Mouse (Mus musculus) limb, embryonic 13.5 days (tissue): Measurements from ENCODE around the gene Olfr1293-ps. TPM values are rescaled to one million over a fixed set of nuclear protein-coding genes. Genes with fewer than 3 reads are reported as not detected.

Experiments
- ATAC-seq: fragments of 200-750 bp; cut with Nextera tagmentation; 2 replicates; pipeline ENCODE4 v1.8.0; 2017; ENCODE audit warnings: low read depth, moderate number of reproducible peaks, moderate TSS enrichment; ENCODE audit not compliant: low FRiP score
- H3K27ac ChIP-seq: fragments of 300-500 bp; sonication (generic); 2 replicates; pipeline ENCODE4 v1.5.1; 2015; ENCODE audit warnings: inconsistent platforms, mild to moderate bottlenecking, moderate library complexity
- H3K27me3 ChIP-seq: fragments of 300-500 bp; sonication (generic); 2 replicates; pipeline ENCODE4 v1.6.1; 2015; ENCODE audit warnings: mild to moderate bottlenecking, inconsistent platforms
- H3K36me3 ChIP-seq: fragments of 300-500 bp; sonication (generic); 2 replicates; pipeline ENCODE4 v1.6.1; 2015; ENCODE audit warnings: inconsistent platforms, mild to moderate bottlenecking, moderate library complexity
- H3K4me1 ChIP-seq: fragments of 300-500 bp; sonication (generic); 2 replicates; pipeline ENCODE4 v1.6.1; 2015; ENCODE audit warnings: inconsistent platforms
- H3K4me2 ChIP-seq: fragments of 300-500 bp; sonication (generic); replicated peaks from 2 replicates; pipeline ENCODE4 v1.6.1; 2015; ENCODE audit warnings: inconsistent platforms, mild to moderate bottlenecking, moderate library complexity
- H3K4me3 ChIP-seq: fragments of 300-500 bp; sonication (generic); 2 replicates; pipeline ENCODE4 v1.5.1; 2015; ENCODE audit warnings: moderate library complexity, mild to moderate bottlenecking, inconsistent platforms
- H3K9ac ChIP-seq: fragments of 300-500 bp; sonication (generic); 2 replicates; pipeline ENCODE4 v1.6.1; 2015; ENCODE audit warnings: mild to moderate bottlenecking, inconsistent platforms
- H3K9me3 ChIP-seq: fragments of 300-500 bp; sonication (generic); 2 replicates; pipeline ENCODE4 v1.6.1; 2016; ENCODE audit warnings: inconsistent platforms
- WGBS: fragments of 180-500 bp; shearing (Covaris S2); methylation state at CpG from one replicate; pipeline ENCODE4 v1.1.7; 2015; 5-methylcytosine and 5-hydroxymethylcytosine counted together
- polyA plus RNA-seq: library from polyadenylated mRNA; unstranded; fragments of >200 nt; fragmentation: Nextera tagmentation; extraction: Ambion mirVana; gene quantifications from 2 replicates; pipeline ENCODE4 v1.2.1, GENCODE M21; 2015

The Olfr1293-ps gene
- polyA plus RNA-seq, result not detected in 2 replicates

DNA sequence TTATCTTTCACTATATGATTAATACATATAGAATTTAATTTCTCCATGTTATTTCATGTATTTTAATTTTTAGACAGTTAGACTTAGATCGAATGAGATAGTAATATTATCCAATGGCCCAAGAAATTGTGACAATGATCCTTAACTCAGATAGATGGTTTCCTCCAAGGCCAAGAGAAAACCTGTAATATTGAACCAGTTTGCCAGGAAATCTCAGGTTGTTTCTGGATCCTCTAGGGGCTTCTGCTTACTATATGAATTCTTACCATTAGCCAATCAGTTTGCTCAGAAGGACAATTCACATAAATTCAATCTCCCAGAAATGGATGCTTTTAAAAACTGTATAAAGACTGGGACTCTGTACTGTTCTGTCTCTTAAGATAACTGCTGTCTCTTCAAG is at the start of gene Olfr1293-ps:
TSS of gene Olfr1293-ps (plus strand) at position 301 of the 400 bp plus-strand sequence.
- H3K4me3 ChIP-seq, result no peak within 1 kb of the TSS
- ATAC-seq, result no peak
- H3K27me3 ChIP-seq, result no peaks in the 10 kb centered on the region
- no peak within 1 kb of the TSS for H3K27ac ChIP-seq
- 84% methylated on average over 1 of the region's 1 CpGs for WGBS
- H3K36me3 ChIP-seq, result no peaks in the 10 kb centered on the region
- H3K4me1 ChIP-seq, result no peaks in the 10 kb centered on the region
- H3K9me3 ChIP-seq, result peaks cover 8% of the 10 kb centered on the region; the same call in 1 of the 2 replicates
- no peak within 1 kb of the TSS for H3K9ac ChIP-seq
- no peak within 1 kb of the TSS for H3K4me2 ChIP-seq

DNA sequence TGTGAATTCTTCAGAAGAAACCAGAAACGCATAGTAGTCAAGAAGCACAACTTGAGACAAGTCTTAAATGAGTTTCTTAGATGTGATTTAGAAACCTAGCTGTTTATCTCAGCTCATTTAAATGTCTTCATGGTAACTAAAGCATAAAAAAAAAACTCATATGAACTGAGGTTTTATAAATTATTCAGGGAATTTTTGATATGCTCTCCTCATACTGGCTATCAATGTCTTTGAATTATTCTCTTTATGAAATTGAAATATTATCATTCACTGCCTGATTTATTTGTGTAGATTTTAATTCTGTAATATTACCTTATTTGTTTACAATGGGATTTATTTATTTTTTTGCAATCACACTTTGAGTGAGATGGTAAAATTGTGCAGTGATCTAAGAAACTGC is 44.5 kb upstream of the Olfr1293-ps start, which contains the start of gene Olfr1289:
TSS of gene Olfr1289 (plus strand) at position 301 of the 400 bp plus-strand sequence.
- Histone ChIP-seq H3K4me3 (no peak within 1 kb of the TSS), H3K9me3 (no peaks in the 10 kb centered on the region), H3K27ac (no peak within 1 kb of the TSS), H3K36me3 (no peaks in the 10 kb centered on the region), H3K9ac (no peak within 1 kb of the TSS), H3K4me2 (no peak within 1 kb of the TSS), H3K27me3 (no peaks in the 10 kb centered on the region), H3K4me1 (no peaks in the 10 kb centered on the region)
- 77% methylated on average over 1 of the region's 1 CpGs for WGBS
- ATAC-seq, result no peak

DNA sequence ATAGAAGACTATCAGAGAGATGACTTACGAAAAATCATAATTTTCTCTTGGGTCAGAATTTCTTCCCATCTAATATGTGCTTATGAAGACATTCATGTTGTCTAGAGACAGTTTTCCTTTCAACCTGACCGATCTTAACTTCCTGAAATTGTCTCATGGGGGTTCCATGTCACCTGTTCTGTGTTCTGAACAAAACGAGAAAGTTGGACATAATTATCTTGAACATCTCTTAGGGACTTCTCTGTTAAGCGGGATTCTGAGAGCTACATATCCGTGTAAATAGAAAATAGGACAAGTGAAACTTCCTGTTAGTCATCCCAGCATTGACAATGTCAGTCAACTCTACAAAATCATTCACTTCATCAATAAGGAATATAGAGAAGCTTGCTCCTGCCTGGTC is 31.3 kb upstream of the Olfr1293-ps start, which contains the start of gene Olfr1290:
TSS of gene Olfr1290 (minus strand) at position 101 of the 400 bp plus-strand sequence.
- no peak within 1 kb of the TSS for H3K4me3 ChIP-seq
- no peak within 1 kb of the TSS for H3K9ac ChIP-seq
- 75% methylated on average over 5 of the region's 5 CpGs for WGBS
- ATAC-seq, result no peak
- no peak within 1 kb of the TSS for H3K4me2 ChIP-seq
- H3K27ac ChIP-seq, result no peak within 1 kb of the TSS
- H3K4me1 ChIP-seq, result no peaks in the 10 kb centered on the region
- H3K9me3 ChIP-seq, result no peaks in the 10 kb centered on the region
- H3K36me3 ChIP-seq, result no peaks in the 10 kb centered on the region
- no peaks in the 10 kb centered on the region for H3K27me3 ChIP-seq

DNA sequence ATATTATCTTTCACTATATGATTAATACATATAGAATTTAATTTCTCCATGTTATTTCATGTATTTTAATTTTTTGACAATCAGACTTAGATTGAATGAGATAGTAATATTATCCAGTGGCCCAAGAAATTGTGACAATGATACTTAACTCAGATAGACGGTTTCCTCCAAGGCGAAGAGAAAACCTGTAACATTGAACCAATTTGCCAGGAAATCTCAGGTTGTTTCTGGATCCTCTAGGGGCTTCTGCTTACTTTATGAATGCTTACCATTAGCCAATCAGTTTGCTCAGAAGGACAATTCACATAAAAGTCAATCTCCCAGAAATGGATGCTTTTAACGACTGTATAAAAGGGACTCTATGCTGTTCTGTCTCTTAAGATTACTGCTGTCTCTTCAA is 28.1 kb upstream of the Olfr1293-ps start, which contains the start of gene Olfr1291-ps1:
TSS of gene Olfr1291-ps1 (plus strand) at position 301 of the 400 bp plus-strand sequence.
- Histone ChIP-seq H3K9me3 (no peaks in the 10 kb centered on the region), H3K4me1 (no peaks in the 10 kb centered on the region), H3K27me3 (no peaks in the 10 kb centered on the region), H3K4me3 (no peak within 1 kb of the TSS), H3K9ac (no peak within 1 kb of the TSS), H3K36me3 (no peaks in the 10 kb centered on the region), H3K4me2 (no peak within 1 kb of the TSS), H3K27ac (no peak within 1 kb of the TSS)
- 85% methylated on average over 3 of the region's 3 CpGs for WGBS
- no peak for ATAC-seq

DNA sequence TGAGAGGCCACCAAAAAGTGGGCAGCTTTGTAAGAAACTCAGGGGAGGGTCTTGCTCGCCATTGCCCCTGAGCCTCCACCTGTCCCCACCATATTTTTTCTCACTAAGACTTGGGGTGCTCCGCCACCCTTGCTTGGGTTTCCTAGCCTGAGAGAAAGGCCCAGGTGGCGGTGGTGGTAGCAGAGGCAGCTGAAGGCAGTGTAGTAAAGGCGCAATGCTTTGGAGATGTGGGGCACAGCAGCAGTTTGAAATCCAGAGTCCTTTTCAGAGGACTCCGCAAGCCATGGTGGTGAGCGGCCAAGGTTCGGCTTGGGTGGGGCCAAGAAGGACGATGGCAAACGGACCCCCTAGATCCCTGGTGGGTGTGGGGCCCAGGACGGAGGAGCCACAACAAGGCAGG is 7.6 kb upstream of the Olfr1293-ps start:
- 88% methylated on average over 10 of the region's 10 CpGs for WGBS
- Histone ChIP-seq H3K4me2 (no peak overlapping the region), H3K27me3 (no peaks in the 10 kb centered on the region), H3K4me3 (no peak overlapping the region), H3K27ac (no peak overlapping the region), H3K4me1 (no peaks in the 10 kb centered on the region), H3K9ac (no peak overlapping the region), H3K36me3 (no peaks in the 10 kb centered on the region), H3K9me3 (peaks cover 12% of the 10 kb centered on the region; the same call in 1 of the 2 replicates)
- no peak for ATAC-seq

DNA sequence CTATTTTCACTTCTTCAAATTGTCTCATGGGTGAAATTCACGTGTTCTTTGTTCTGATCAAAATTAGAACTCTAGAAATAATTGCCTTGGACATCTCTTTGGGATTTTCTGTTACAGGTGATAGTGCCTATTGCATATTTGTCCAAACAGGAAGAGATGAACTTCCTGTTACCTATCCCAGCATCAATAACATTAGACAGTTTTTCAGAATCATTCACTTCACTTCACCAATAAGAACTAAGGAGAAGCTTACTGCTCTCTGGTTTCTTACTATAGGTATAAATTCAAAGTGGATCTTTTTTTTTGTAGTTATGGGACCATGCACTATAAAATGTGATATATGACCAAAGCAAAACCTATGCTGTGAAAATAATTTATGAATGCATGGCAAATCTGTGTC is 15.2 kb downstream of the Olfr1293-ps start, which contains the start of gene Olfr1294:
TSS of gene Olfr1294 (minus strand) at position 101 of the 400 bp plus-strand sequence.
- no peak within 1 kb of the TSS for H3K9ac ChIP-seq
- H3K27me3 ChIP-seq, result no peaks in the 10 kb centered on the region
- no peak for ATAC-seq
- WGBS, result 51% methylated on average over 1 of the region's 1 CpGs
- no peak within 1 kb of the TSS for H3K27ac ChIP-seq
- H3K4me2 ChIP-seq, result no peak within 1 kb of the TSS
- no peak within 1 kb of the TSS for H3K4me3 ChIP-seq
- H3K36me3 ChIP-seq, result no peaks in the 10 kb centered on the region
- no peaks in the 10 kb centered on the region for H3K4me1 ChIP-seq
- no peaks in the 10 kb centered on the region for H3K9me3 ChIP-seq

DNA sequence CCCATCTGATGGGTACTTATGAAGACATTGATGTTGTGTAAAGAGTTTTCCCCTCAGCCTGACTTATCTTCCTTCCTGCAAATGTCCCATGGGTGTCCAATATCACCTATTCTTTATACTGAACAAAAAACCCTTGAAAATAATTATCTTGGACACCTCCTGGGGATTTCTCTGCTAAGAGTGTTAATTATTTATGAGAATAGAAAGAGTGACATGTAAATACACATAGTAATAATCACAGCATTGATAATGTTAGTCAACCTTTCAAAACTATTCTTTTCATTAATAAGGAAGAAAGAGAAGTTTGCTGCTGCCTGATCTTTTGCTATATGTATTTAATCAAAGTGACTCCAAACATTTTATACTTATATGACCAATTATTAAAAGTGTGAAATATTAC is 44.6 kb downstream of the Olfr1293-ps start, which contains the start of gene Olfr1295:
TSS of gene Olfr1295 (minus strand) at position 101 of the 400 bp plus-strand sequence.
- Histone ChIP-seq H3K4me3 (no peak within 1 kb of the TSS), H3K27ac (no peak within 1 kb of the TSS), H3K36me3 (no peaks in the 10 kb centered on the region), H3K9ac (no peak within 1 kb of the TSS), H3K27me3 (no peaks in the 10 kb centered on the region), H3K4me1 (no peaks in the 10 kb centered on the region), H3K4me2 (no peak within 1 kb of the TSS), H3K9me3 (no peaks in the 10 kb centered on the region)
- no peak for ATAC-seq

Other genes starting within 250 kb of the Olfr1293-ps start
- not detected in 2 replicates for gene Olfr1278, start 235.1 kb upstream of the Olfr1293-ps start, polyA plus RNA-seq
- not detected in 2 replicates for gene Olfr1279, start 224.6 kb upstream of the Olfr1293-ps start, polyA plus RNA-seq
- gene Olfr1280, start 211.2 kb upstream of the Olfr1293-ps start, polyA plus RNA-seq, result not detected in 2 replicates
- not detected in 2 replicates for gene Olfr1281, start 198.7 kb upstream of the Olfr1293-ps start, polyA plus RNA-seq
- gene Olfr1282, start 189.1 kb upstream of the Olfr1293-ps start, polyA plus RNA-seq, result not detected in 2 replicates
- not detected in 2 replicates for gene Olfr1283, start 158.4 kb upstream of the Olfr1293-ps start, polyA plus RNA-seq
- gene Olfr1284, start 149.7 kb upstream of the Olfr1293-ps start, polyA plus RNA-seq, result not detected in 2 replicates
- gene Olfr1286, start 102.1 kb upstream of the Olfr1293-ps start, polyA plus RNA-seq, result not detected in 2 replicates
- gene Olfr1287, start 76.1 kb upstream of the Olfr1293-ps start, polyA plus RNA-seq, result not detected in 2 replicates
- not detected in 2 replicates for gene Olfr1288, start 51.1 kb upstream of the Olfr1293-ps start, polyA plus RNA-seq
- gene Olfr1289, start 44.4 kb upstream of the Olfr1293-ps start, polyA plus RNA-seq, result not detected in 2 replicates
- gene Olfr1290, start 31.4 kb upstream of the Olfr1293-ps start, polyA plus RNA-seq, result not detected in 2 replicates
- not detected in 2 replicates for gene Olfr1291-ps1, start 28.0 kb upstream of the Olfr1293-ps start, polyA plus RNA-seq
- not detected in 2 replicates for gene Olfr1294, start 15.1 kb downstream of the Olfr1293-ps start, polyA plus RNA-seq
- not detected in 2 replicates for gene Olfr1295, start 44.5 kb downstream of the Olfr1293-ps start, polyA plus RNA-seq
- not detected in 2 replicates for gene Olfr1297, start 101.3 kb downstream of the Olfr1293-ps start, polyA plus RNA-seq
- not detected in 2 replicates for gene Olfr1298, start 124.0 kb downstream of the Olfr1293-ps start, polyA plus RNA-seq
- gene Olfr1299, start 136.2 kb downstream of the Olfr1293-ps start, polyA plus RNA-seq, result not detected in 2 replicates
- gene Olfr1301, start 225.8 kb downstream of the Olfr1293-ps start, polyA plus RNA-seq, result not detected in 2 replicates